Mouse (Mus musculus): ENCODE results near the gene Faxc. TPM values are rescaled to one million over a fixed set of nuclear protein-coding genes. Genes with fewer than 3 reads are reported as not detected.
A peak's percentile ranks its signal among the peaks of the same experiment; 100 is the strongest.

Faxc gene
- polyA plus RNA-seq (2015; fragmentation: Nextera tagmentation; extraction: Ambion mirVana), result 0.47 and 0.49 TPM in 2 replicates

DNA sequence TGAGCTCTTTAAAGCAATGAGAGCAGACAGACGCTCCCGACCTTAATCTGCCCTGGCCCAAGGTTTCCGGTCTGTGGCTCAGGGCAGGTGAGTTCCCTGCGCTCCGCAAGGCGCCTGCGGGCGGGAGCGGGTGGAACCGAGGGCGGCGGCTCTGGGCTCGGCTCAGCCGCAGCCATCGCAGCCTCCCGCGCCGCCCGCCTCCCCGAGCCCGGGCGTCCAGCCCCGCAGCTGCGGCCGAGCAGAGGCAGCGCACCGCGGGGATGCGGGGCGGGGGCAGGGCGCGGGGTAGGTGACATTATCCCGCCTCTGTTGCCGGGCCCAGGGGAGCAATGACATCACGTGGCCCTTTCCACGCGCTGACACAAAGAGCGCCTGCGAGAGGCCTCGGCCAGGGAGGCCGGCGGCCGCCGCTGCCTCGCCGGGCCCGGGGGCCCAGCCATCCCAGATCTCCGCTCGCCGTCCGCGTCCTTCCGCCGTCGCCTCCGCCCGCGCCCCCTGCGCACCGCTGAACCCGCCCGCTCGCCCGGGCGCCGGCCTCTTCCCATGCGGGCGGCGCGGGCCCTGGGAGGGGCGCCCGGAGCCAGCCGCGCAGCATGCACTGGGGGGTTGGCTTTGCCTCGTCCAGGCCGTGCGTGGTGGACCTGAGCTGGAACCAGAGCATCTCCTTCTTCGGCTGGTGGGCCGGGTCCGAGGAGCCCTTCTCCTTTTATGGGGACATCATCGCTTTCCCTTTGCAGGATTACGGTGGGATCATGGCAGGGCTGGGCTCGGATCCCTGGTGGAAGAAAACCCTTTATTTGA lies at the start of gene Faxc:
Faxc (plus strand) TSS at position 359 of the 801 bp plus-strand sequence.
- Histone ChIP-seq H3K9ac (replicated peaks; ENCODE audit: low read depth) (peak within 1 kb of the TSS; percentile 47), H3K9me3 (ENCODE audit: low read length) (no peaks in the 10 kb centered on the region), H3K36me3 (ENCODE audit: insufficient read depth, low read length) (no peaks in the 10 kb centered on the region), H3K4me3 (ENCODE audit: low read depth, low read length) (peak within 1 kb of the TSS; percentile 64), H3K4me2 (replicated peaks; ENCODE audit: low read depth, low read length) (peak within 1 kb of the TSS; percentile 98), H3K27ac (ENCODE audit: low read length) (no peak within 1 kb of the TSS), H3K27me3 (replicated peaks; ENCODE audit: insufficient read depth, low read length) (no peaks in the 10 kb centered on the region), H3K4me1 (ENCODE audit: insufficient read depth, low read depth, low read length) (no peaks in the 10 kb centered on the region)
- ATAC-seq (peak; percentile 85), DNase-seq (ENCODE audit: low spot score) (peak; percentile 36)
- under 1% methylated on average over 68 of the region's 83 CpGs for WGBS
- no peak for TF ChIP-seq CTCF (IDR thresholded peaks at IDR 0.05)
- no peak for TF ChIP-seq EP300 (IDR thresholded peaks at IDR 0.05)

DNA sequence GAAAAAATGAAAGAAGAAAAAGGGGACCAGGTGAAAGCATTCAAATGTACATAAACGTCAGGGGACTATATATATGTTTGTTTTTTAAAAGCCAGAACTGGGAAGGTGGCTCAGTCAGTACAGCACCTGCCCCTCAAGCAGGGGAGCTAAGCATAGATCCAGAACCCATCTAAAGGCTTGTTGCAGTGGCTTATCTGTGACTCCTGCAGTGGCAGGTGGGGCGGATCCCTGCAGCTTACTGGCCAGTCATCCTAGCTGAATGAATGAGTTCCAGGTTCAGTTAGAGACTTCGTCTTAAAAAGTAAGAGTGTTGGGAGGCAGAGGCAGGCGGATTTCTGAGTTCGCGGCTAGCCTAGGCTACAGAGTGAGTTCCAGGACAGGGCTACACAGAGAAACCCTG lies 48.3 kb upstream of the Faxc start:
- no peak overlapping the region for H3K4me3 ChIP-seq (ENCODE audit: low read depth, low read length)
- H3K4me2 ChIP-seq (replicated peaks; ENCODE audit: low read depth, low read length), result no peak overlapping the region
- H3K27me3 ChIP-seq (replicated peaks; ENCODE audit: insufficient read depth, low read length), result no peaks in the 10 kb centered on the region
- no peaks in the 10 kb centered on the region for H3K9me3 ChIP-seq (ENCODE audit: low read length)
- TF ChIP-seq EP300 (IDR thresholded peaks at IDR 0.05) (no peak), CTCF (IDR thresholded peaks at IDR 0.05) (no peak)
- no peaks in the 10 kb centered on the region for H3K4me1 ChIP-seq (ENCODE audit: insufficient read depth, low read depth, low read length)
- ATAC-seq (no peak), DNase-seq (ENCODE audit: low spot score) (no peak)
- WGBS, result 90% methylated on average over 6 of the region's 6 CpGs
- no peak overlapping the region for H3K9ac ChIP-seq (replicated peaks; ENCODE audit: low read depth)
- H3K36me3 ChIP-seq (ENCODE audit: insufficient read depth, low read length), result no peaks in the 10 kb centered on the region
- H3K27ac ChIP-seq (ENCODE audit: low read length), result no peak overlapping the region

DNA sequence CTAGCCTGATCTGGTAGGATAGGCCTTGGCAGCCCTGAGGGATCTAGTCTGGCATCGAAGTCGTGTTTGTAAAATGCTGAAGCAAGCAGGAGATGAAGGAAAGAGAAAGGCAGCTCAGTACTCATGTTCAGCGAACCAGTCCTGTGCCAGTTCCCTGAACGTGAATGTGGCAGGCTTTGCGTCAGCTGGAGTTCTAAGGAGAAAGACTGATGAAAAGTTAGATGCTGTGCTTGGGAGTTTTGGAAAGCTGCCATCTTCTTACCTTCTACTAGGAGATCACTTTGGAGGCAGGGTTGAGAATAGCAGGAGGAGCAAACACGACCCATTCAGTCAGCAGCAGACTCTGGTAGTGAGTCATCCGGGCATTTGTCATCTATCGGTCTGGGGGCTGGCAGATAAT lies 45.3 kb upstream of the Faxc start:
- no peak for ATAC-seq
- H3K36me3 ChIP-seq (ENCODE audit: insufficient read depth, low read length), result no peaks in the 10 kb centered on the region
- no peak overlapping the region for H3K9ac ChIP-seq (replicated peaks; ENCODE audit: low read depth)
- H3K4me1 ChIP-seq (ENCODE audit: insufficient read depth, low read depth, low read length), result no peaks in the 10 kb centered on the region
- H3K27ac ChIP-seq (ENCODE audit: low read length), result no peak overlapping the region
- H3K27me3 ChIP-seq (replicated peaks; ENCODE audit: insufficient read depth, low read length), result no peaks in the 10 kb centered on the region
- WGBS, result 85% methylated on average over 8 of the region's 8 CpGs
- TF ChIP-seq EP300 (IDR thresholded peaks at IDR 0.05) (no peak), CTCF (IDR thresholded peaks at IDR 0.05) (no peak)
- H3K4me3 ChIP-seq (ENCODE audit: low read depth, low read length), result no peak overlapping the region
- no peak for DNase-seq (ENCODE audit: low spot score)
- H3K4me2 ChIP-seq (replicated peaks; ENCODE audit: low read depth, low read length), result no peak overlapping the region
- no peaks in the 10 kb centered on the region for H3K9me3 ChIP-seq (ENCODE audit: low read length)

DNA sequence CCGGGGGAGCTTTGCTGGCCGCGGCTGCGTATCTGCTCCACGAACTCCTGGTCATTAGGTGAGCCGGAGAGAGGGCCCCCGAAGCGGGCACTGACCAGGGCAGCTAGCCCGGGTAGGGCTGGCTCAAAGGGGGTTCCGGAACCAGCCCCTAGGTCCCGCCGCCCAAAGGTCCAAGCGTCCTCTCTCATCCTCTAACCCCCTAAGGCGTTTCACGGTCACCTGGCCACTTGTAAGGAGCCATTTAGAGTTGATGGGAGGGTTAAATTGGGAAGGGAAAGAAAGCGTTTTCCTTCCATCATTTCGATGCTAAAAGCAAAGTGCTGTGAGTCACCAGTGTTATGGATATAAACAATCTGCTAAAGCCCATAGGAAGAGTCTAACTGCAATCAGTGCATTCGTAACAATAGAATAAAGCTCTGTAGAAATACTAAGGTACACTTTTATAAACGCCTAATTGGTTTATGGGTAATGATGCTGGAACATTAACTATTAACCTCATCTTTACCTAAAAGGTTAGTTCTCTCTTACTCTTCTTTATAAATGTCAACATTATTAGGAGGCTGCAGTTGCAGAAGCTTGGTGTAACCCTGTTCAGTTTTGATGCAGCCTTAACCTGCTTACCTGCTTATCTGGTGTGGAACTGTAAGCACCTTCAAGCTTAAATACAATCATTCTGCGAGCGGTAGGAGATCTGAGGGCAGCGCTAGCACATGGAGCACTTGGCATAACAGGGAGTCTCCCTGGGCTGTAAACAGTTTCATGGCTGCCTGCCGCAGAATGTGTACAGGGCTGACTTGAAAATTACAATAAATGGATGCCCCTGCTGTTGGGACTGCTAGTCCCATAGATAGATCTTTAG lies 872 bp downstream of the Faxc start:
- Histone ChIP-seq H3K36me3 (ENCODE audit: insufficient read depth, low read length) (no peaks in the 10 kb centered on the region), H3K9me3 (ENCODE audit: low read length) (no peaks in the 10 kb centered on the region), H3K27me3 (replicated peaks; ENCODE audit: insufficient read depth, low read length) (no peaks in the 10 kb centered on the region), H3K4me3 (ENCODE audit: low read depth, low read length) (peak overlapping the region; percentile 64), H3K27ac (ENCODE audit: low read length) (no peak overlapping the region), H3K4me1 (ENCODE audit: insufficient read depth, low read depth, low read length) (no peaks in the 10 kb centered on the region), H3K9ac (replicated peaks; ENCODE audit: low read depth) (peak overlapping the region; percentile 47; the same call in 1 of the 2 replicates), H3K4me2 (replicated peaks; ENCODE audit: low read depth, low read length) (peak overlapping the region; percentile 98)
- ATAC-seq (peak; percentile 31), DNase-seq (ENCODE audit: low spot score) (peak; percentile 35)
- TF ChIP-seq CTCF (IDR thresholded peaks at IDR 0.05) (no peak), EP300 (IDR thresholded peaks at IDR 0.05) (no peak)
- 13% methylated on average over 23 of the region's 23 CpGs for WGBS

DNA sequence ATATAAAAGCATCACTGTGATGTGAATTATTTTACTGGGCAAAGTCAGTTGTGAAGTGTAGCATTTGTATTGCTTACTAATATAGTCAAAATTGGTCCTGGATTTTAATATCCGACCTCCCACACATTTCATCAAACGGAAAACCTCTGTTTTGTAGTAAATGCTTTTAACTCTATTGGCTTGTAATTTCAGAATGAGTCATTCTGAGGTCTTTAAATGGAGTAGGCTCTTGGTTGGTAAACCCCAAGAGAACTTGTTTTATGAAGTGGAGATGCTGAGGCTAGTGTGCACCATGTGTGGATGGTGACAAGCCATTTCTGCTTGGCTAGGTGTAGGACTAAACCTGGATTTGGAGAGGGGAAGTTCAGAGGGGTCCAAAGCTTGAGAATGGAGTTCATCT lies 4.2 kb downstream of the Faxc start:
- no peak overlapping the region for H3K4me2 ChIP-seq (replicated peaks; ENCODE audit: low read depth, low read length)
- H3K4me3 ChIP-seq (ENCODE audit: low read depth, low read length), result no peak overlapping the region
- H3K27me3 ChIP-seq (replicated peaks; ENCODE audit: insufficient read depth, low read length), result no peaks in the 10 kb centered on the region
- H3K36me3 ChIP-seq (ENCODE audit: insufficient read depth, low read length), result no peaks in the 10 kb centered on the region
- no peak overlapping the region for H3K9ac ChIP-seq (replicated peaks; ENCODE audit: low read depth)
- no peak overlapping the region for H3K27ac ChIP-seq (ENCODE audit: low read length)
- DNase-seq (ENCODE audit: low spot score) (no peak), ATAC-seq (no peak)
- H3K4me1 ChIP-seq (ENCODE audit: insufficient read depth, low read depth, low read length), result no peaks in the 10 kb centered on the region
- no peaks in the 10 kb centered on the region for H3K9me3 ChIP-seq (ENCODE audit: low read length)
- TF ChIP-seq EP300 (IDR thresholded peaks at IDR 0.05) (no peak), CTCF (IDR thresholded peaks at IDR 0.05) (no peak)
- WGBS, result 93% methylated on average over 2 of the region's 2 CpGs

DNA sequence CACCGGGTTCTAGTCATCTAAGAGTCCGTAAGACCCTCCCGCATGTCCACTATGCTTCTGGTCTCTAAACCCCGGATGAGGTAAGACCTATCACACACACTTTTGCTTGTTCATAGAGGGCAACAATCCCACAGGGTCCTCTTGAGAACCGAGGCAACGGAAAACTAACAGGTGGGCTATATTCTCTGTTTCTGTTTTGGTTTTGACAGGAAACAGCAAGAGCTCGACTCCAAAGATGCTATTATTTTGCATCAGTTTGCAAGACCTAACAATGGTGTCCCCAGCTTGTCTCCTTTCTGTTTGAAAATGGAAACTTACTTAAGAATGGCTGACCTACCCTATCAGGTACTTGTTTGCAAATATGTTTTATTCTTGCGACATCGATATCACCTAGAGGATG lies 5.3 kb downstream of the Faxc start:
- H3K36me3 ChIP-seq (ENCODE audit: insufficient read depth, low read length), result no peaks in the 10 kb centered on the region
- WGBS, result 86% methylated on average over 9 of the region's 9 CpGs

More for the DNA sequence above, 5.3 kb downstream of the Faxc start:
- H3K9ac ChIP-seq (replicated peaks; ENCODE audit: low read depth), result no peak overlapping the region
- no peaks in the 10 kb centered on the region for H3K27me3 ChIP-seq (replicated peaks; ENCODE audit: insufficient read depth, low read length)
- no peak overlapping the region for H3K27ac ChIP-seq (ENCODE audit: low read length)
- no peaks in the 10 kb centered on the region for H3K4me1 ChIP-seq (ENCODE audit: insufficient read depth, low read depth, low read length)
- DNase-seq (ENCODE audit: low spot score) (no peak), ATAC-seq (no peak)
- H3K9me3 ChIP-seq (ENCODE audit: low read length), result no peaks in the 10 kb centered on the region
- no peak for TF ChIP-seq EP300 (IDR thresholded peaks at IDR 0.05)
- no peak for TF ChIP-seq CTCF (IDR thresholded peaks at IDR 0.05)
- no peak overlapping the region for H3K4me2 ChIP-seq (replicated peaks; ENCODE audit: low read depth, low read length)
- no peak overlapping the region for H3K4me3 ChIP-seq (ENCODE audit: low read depth, low read length)

All from lung, postnatal 0 days (tissue).